Mouse (Mus musculus) thymus, adult 2 months (tissue): ENCODE measurements around the gene Scgb3a1. TPM values are rescaled to one million over a fixed set of nuclear protein-coding genes. Genes with fewer than 3 reads are reported as not detected.

Experiments used
- DNase-seq: peaks from one replicate; pipeline ENCODE4 v3.0.0; 2021
- H3K27ac ChIP-seq: fragments of 200-500 bp; 2 replicates; pipeline ENCODE4 v1.5.1; 2012; ENCODE audit warnings: low read length, control low read depth; ENCODE audit not compliant: control insufficient read depth, insufficient read depth
- H3K27me3 ChIP-seq: fragments of 200-500 bp; 2 replicates; pipeline ENCODE4 v1.6.1; 2012; ENCODE audit warnings: mild to moderate bottlenecking, low read length, moderate library complexity, mixed read lengths; ENCODE audit not compliant: control insufficient read depth, insufficient read depth
- H3K36me3 ChIP-seq: fragments of 200-500 bp; 2 replicates; pipeline ENCODE4 v1.6.1; 2012; ENCODE audit warnings: mild to moderate bottlenecking, low read length, moderate library complexity; ENCODE audit not compliant: control insufficient read depth, insufficient read depth
- H3K4me1 ChIP-seq: fragments of 200-500 bp; replicated peaks from 2 replicates; pipeline ENCODE4 v1.6.1; 2012; ENCODE audit warnings: low read length; ENCODE audit not compliant: control insufficient read depth, insufficient read depth
- H3K4me3 ChIP-seq: fragments of 200-500 bp; 2 replicates; pipeline ENCODE4 v1.5.1; 2012; ENCODE audit warnings: mild to moderate bottlenecking, low read length, control low read depth, moderate library complexity; ENCODE audit not compliant: control insufficient read depth, insufficient read depth
- CTCF ChIP-seq: fragments of 200-500 bp; IDR thresholded peaks from 2 replicates; pipeline ENCODE4 v1.5.1; 2012; ENCODE audit warnings: mild to moderate bottlenecking, control low read depth, low read length, moderate library complexity, borderline replicate concordance; ENCODE audit not compliant: control insufficient read depth, poor library complexity, insufficient read depth; ENCODE audit errors: extremely low read depth
- POLR2A ChIP-seq: fragments of 200-500 bp; IDR thresholded peaks from 2 replicates; pipeline ENCODE4 v1.6.1; 2012; ENCODE audit warnings: mild to moderate bottlenecking, low read length, control low read depth, moderate library complexity; ENCODE audit not compliant: control insufficient read depth, poor library complexity, insufficient read depth; ENCODE audit errors: extremely low read depth
- WGBS: fragments of 180-500 bp; shearing (Covaris S2); methylation state at CpG from one replicate; pipeline ENCODE4 v1.1.7; 2018; 5-methylcytosine and 5-hydroxymethylcytosine counted together
- polyA plus RNA-seq: library from polyadenylated mRNA; depleted of rRNA; stranded (reverse); fragments of >200 nt; gene quantifications from 2 replicates; pipeline ENCODE4 v1.2.3, GENCODE M21; 2012

The Scgb3a1 gene
- polyA plus RNA-seq, 1 experiment = 7.8 TPM

- Histone ChIP-seq H3K36me3 (peaks cover 72% of the 10 kb centered on the region), H3K27ac (no peak overlapping the region), H3K27me3 (no peaks in the 10 kb centered on the region), H3K4me1 (peaks cover 2% of the 10 kb centered on the region; the same call in 1 of the 2 replicates), H3K4me3 (no peak overlapping the region)
- WGBS = 98% methylated on average over 8 of the region's 8 CpGs
- DNase-seq = no peak
- TF ChIP-seq CTCF (no peak), POLR2A (no peak)
Observed at GRCm38 (mm10) chr11:49702014-49702413, 38.6 kb downstream of the Scgb3a1 start.

DNA sequence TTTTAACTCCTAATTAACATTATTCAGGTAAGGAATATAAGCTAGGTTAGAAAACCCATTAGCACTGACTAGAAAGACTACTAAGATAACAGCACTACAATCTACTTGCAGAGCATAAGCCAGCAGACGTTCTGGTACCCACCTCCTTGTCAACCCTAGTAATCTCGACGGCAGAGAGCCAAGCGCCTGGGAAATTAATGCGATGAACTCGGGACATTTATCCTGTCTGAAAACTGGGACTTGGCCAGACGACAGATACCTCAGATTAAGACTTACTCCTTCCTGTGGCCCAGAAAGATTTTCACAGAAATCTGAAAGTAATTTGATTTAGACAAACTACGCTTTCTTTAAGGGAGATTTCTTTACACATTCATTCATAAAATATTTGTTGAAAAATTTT, 41.4 kb downstream of the Scgb3a1 start:
- H3K4me1 ChIP-seq = peaks cover 2% of the 10 kb centered on the region
- no peak overlapping the region for H3K4me3 ChIP-seq
- H3K36me3 ChIP-seq = peaks cover 52% of the 10 kb centered on the region
- TF ChIP-seq POLR2A = no peak
- TF ChIP-seq CTCF = no peak
- WGBS = 93% methylated on average over 8 of the region's 8 CpGs
- no peak for DNase-seq
- no peak overlapping the region for H3K27ac ChIP-seq
- H3K27me3 ChIP-seq = no peaks in the 10 kb centered on the region

DNA sequence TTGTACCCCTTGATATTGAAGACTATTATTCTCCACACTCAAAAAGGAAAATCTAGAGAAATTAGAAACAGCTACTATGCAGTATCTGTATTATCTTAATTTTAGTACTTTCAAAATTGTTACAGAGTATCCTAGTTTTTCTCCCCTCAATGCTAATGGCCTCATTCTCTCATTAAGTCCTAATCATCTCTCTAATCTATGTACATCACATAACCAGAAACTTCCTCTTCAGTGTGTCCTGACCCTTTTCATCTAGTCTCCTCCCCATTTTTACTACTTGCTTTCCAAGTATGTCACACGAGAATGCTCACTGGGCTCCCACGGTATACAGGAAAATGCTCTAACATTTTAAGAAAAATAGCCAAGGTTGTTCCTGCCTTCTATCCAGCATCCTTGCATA, 44.4 kb downstream of the Scgb3a1 start:
- no peak overlapping the region for H3K4me3 ChIP-seq
- H3K27me3 ChIP-seq = no peaks in the 10 kb centered on the region
- no peak for DNase-seq
- 27% methylated on average over 2 of the region's 2 CpGs for WGBS
- no peak overlapping the region for H3K27ac ChIP-seq
- peaks cover 31% of the 10 kb centered on the region for H3K36me3 ChIP-seq
- H3K4me1 ChIP-seq = peaks cover 2% of the 10 kb centered on the region
- TF ChIP-seq POLR2A (no peak), CTCF (no peak)

DNA sequence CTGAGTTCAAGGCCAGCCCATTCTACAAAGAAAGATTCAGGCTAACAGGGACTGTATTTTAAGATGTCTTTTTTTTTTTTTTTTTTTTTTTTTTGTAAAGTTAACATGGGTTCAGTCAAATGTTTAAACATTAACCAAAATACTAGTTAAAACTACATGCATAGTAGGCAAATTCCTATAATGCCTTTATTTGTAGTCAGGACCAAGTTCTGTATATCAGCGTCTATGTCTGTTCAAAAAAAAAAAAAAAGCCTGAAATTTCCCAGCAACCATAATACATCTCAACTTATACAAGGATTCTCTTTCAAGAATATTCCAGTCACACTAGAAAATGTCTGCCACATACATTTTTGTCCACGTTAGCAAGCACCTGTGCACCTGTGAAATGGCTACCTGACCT, 47.3 kb downstream of the Scgb3a1 start:
- DNase-seq = no peak
- H3K36me3 ChIP-seq = peaks cover 13% of the 10 kb centered on the region
- H3K4me3 ChIP-seq = no peak overlapping the region
- H3K27me3 ChIP-seq = no peaks in the 10 kb centered on the region
- TF ChIP-seq CTCF (no peak), POLR2A (no peak)
- 74% methylated on average over 2 of the region's 2 CpGs for WGBS
- no peak overlapping the region for H3K27ac ChIP-seq
- peaks cover 10% of the 10 kb centered on the region for H3K4me1 ChIP-seq

- TF ChIP-seq POLR2A = no peak
- Histone ChIP-seq H3K4me1 (peaks cover 10% of the 10 kb centered on the region), H3K4me3 (peak overlapping the region; percentile 92), H3K36me3 (peaks cover under 1% of the 10 kb centered on the region; the same call in 1 of the 2 replicates), H3K27ac (peak overlapping the region; percentile 55), H3K27me3 (no peaks in the 10 kb centered on the region)
- WGBS = 1% methylated on average over 61 of the region's 70 CpGs
- DNase-seq = peak; percentile 74
Observed at GRCm38 (mm10) chr11:49711981-49712554, 48.7 kb downstream of the Scgb3a1 start.

- Histone ChIP-seq H3K4me3 (peak within 1 kb of the TSS; percentile 92), H3K27ac (peak within 1 kb of the TSS; percentile 55), H3K4me1 (peaks cover 10% of the 10 kb centered on the region), H3K27me3 (no peaks in the 10 kb centered on the region), H3K36me3 (no peaks in the 10 kb centered on the region)
- WGBS = 1% methylated on average over 62 of the region's 65 CpGs
- TF ChIP-seq POLR2A (peak; percentile 83), CTCF (0 out of 2 replicates have a peak, but pooled peaks have one; percentile 42)
- DNase-seq = peak; percentile 99
Observed at GRCm38 (mm10) chr11:49712555-49713335, 49.3 kb downstream of the Scgb3a1 start, which contains the start of gene Cnot6. Gene Cnot6 (minus strand): TSS chr11:49712723.
